Mouse (Mus musculus): Measurements from ENCODE around the gene Chd9. TPM values are rescaled to one million over a fixed set of nuclear protein-coding genes. Genes with fewer than 3 reads are reported as not detected.

Chd9 gene
- polyA plus RNA-seq, 1 experiment from 2014 or later, result 117 TPM

DNA sequence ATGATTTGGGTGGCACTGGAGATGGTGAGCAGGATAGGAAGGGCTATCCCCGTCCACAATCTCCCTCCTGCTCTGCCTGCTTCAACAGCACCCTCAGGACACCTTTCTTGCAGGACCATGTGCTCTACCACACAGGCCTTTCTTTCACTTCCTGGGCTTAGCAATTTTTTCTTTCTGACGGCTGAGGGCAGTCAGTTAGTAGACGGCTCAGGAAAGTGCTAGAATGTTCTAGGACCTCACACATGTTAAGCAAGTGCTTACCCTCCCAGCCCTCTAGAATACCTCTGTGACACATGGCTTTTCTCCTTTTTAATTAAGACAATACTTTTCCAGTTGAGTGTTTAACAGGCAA, 6.1 kb downstream of the Chd9 start:
- H3K27me3 ChIP-seq (ENCODE audit: insufficient read depth, low read length), result no peaks in the 10 kb centered on the region
- H3K4me2 ChIP-seq (ENCODE audit: low read length), result no peak overlapping the region
- 79% methylated on average over 3 of the region's 3 CpGs for WGBS
- no peaks in the 10 kb centered on the region for H3K9me3 ChIP-seq (replicated peaks; ENCODE audit: low read length)
- TF ChIP-seq CTCF (IDR thresholded peaks at IDR 0.05; ENCODE audit: low read depth), result no peak
- H3K4me1 ChIP-seq (replicated peaks; ENCODE audit: insufficient read depth, low read length), result no peaks in the 10 kb centered on the region
- no peak overlapping the region for H3K27ac ChIP-seq
- H3K4me3 ChIP-seq (replicated peaks; ENCODE audit: low read depth, low read length), result no peak overlapping the region
- ATAC-seq (replicated peaks; ENCODE audit: low FRiP score, low read depth) (no peak), DNase-seq (ENCODE audit: low spot score) (no peak)
- no peak overlapping the region for H3K9ac ChIP-seq (ENCODE audit: low read depth, low read length)
- H3K36me3 ChIP-seq (ENCODE audit: insufficient read depth, low read length), result no peaks in the 10 kb centered on the region

DNA sequence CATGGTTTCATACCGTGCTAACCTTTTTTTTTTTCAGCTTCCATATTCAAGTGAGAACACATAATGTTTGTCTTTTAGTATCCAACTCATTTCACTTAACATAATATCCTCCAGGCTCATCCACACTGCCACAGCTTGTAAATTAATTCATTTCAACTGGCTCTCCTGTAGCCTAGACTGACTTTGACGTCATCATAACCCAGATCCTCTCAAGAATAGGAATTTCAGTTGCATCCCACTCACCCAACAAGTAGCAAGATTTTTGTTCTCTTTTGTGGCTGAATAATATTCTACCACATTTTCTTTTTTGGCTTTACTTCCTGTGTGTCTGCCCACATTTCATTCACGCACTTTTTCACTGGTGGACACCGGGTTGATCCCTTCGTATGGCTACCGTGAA, 9.3 kb downstream of the Chd9 start:
- WGBS, result 90% methylated on average over 6 of the region's 6 CpGs

GRCm38 (mm10) chr8:90839725-90840714, 11.9 kb downstream of the Chd9 start:
- Histone ChIP-seq H3K9ac (ENCODE audit: low read depth, low read length) (no peak overlapping the region), H3K27me3 (ENCODE audit: insufficient read depth, low read length) (no peaks in the 10 kb centered on the region), H3K36me3 (ENCODE audit: insufficient read depth, low read length) (no peaks in the 10 kb centered on the region), H3K9me3 (replicated peaks; ENCODE audit: low read length) (no peaks in the 10 kb centered on the region), H3K4me3 (replicated peaks; ENCODE audit: low read depth, low read length) (no peak overlapping the region), H3K27ac (no peak overlapping the region), H3K4me2 (ENCODE audit: low read length) (no peak overlapping the region), H3K4me1 (replicated peaks; ENCODE audit: insufficient read depth, low read length) (no peaks in the 10 kb centered on the region)
- no peak for TF ChIP-seq CTCF (IDR thresholded peaks at IDR 0.05; ENCODE audit: low read depth)
- ATAC-seq (replicated peaks; ENCODE audit: low FRiP score, low read depth), result no peak
- WGBS, result 56% methylated on average over 11 of the region's 11 CpGs
- DNase-seq (ENCODE audit: low spot score), result peak; percentile 83

More for the DNA sequence above, 9.3 kb downstream of the Chd9 start:
- Histone ChIP-seq H3K9ac (ENCODE audit: low read depth, low read length) (no peak overlapping the region), H3K4me1 (replicated peaks; ENCODE audit: insufficient read depth, low read length) (no peaks in the 10 kb centered on the region), H3K4me3 (replicated peaks; ENCODE audit: low read depth, low read length) (no peak overlapping the region), H3K27ac (no peak overlapping the region), H3K4me2 (ENCODE audit: low read length) (no peak overlapping the region), H3K36me3 (ENCODE audit: insufficient read depth, low read length) (no peaks in the 10 kb centered on the region), H3K27me3 (ENCODE audit: insufficient read depth, low read length) (no peaks in the 10 kb centered on the region), H3K9me3 (replicated peaks; ENCODE audit: low read length) (no peaks in the 10 kb centered on the region)
- no peak for TF ChIP-seq CTCF (IDR thresholded peaks at IDR 0.05; ENCODE audit: low read depth)
- DNase-seq (ENCODE audit: low spot score) (no peak), ATAC-seq (replicated peaks; ENCODE audit: low FRiP score, low read depth) (no peak)

DNA sequence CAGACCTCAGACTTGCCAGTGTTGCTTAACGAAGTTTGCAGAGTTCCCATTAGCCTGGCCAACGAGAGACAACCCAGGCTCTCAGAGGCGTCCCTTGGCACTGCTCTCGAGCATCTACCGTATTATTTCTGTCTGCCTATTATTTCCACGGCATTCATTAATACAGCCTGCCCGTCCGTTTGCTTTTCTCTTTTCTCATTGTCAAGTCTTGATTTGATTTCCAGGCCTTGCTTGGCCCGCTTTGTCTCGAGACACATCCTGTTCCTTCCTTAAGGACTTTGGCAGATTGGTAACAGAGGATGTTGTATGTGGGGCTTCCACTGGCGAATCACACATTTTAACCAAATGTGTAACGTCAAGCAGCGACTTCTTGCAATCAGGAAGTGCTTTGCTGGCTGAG, 13.2 kb downstream of the Chd9 start:
- DNase-seq (ENCODE audit: low spot score) (no peak), ATAC-seq (replicated peaks; ENCODE audit: low FRiP score, low read depth) (no peak)
- H3K4me3 ChIP-seq (replicated peaks; ENCODE audit: low read depth, low read length), result no peak overlapping the region
- no peaks in the 10 kb centered on the region for H3K4me1 ChIP-seq (replicated peaks; ENCODE audit: insufficient read depth, low read length)
- H3K9me3 ChIP-seq (replicated peaks; ENCODE audit: low read length), result no peaks in the 10 kb centered on the region
- H3K36me3 ChIP-seq (ENCODE audit: insufficient read depth, low read length), result no peaks in the 10 kb centered on the region
- no peak for TF ChIP-seq CTCF (IDR thresholded peaks at IDR 0.05; ENCODE audit: low read depth)
- WGBS, result 67% methylated on average over 13 of the region's 13 CpGs
- H3K27ac ChIP-seq, result no peak overlapping the region
- H3K27me3 ChIP-seq (ENCODE audit: insufficient read depth, low read length), result no peaks in the 10 kb centered on the region
- no peak overlapping the region for H3K4me2 ChIP-seq (ENCODE audit: low read length)
- no peak overlapping the region for H3K9ac ChIP-seq (ENCODE audit: low read depth, low read length)

- Histone ChIP-seq H3K4me2 (ENCODE audit: low read length) (no peak overlapping the region), H3K4me1 (replicated peaks; ENCODE audit: insufficient read depth, low read length) (no peaks in the 10 kb centered on the region)
These were observed 15.0 kb downstream of the Chd9 start for GRCm38 (mm10) chr8:90843127-90843526.

GRCm38 (mm10) chr8:90844179-90844967, 16.2 kb downstream of the Chd9 start:
- Histone ChIP-seq H3K36me3 (ENCODE audit: insufficient read depth, low read length) (no peaks in the 10 kb centered on the region), H3K4me3 (replicated peaks; ENCODE audit: low read depth, low read length) (no peak overlapping the region), H3K27ac (no peak overlapping the region), H3K9me3 (replicated peaks; ENCODE audit: low read length) (no peaks in the 10 kb centered on the region), H3K9ac (ENCODE audit: low read depth, low read length) (no peak overlapping the region), H3K4me2 (ENCODE audit: low read length) (no peak overlapping the region), H3K27me3 (ENCODE audit: insufficient read depth, low read length) (no peaks in the 10 kb centered on the region), H3K4me1 (replicated peaks; ENCODE audit: insufficient read depth, low read length) (no peaks in the 10 kb centered on the region)
- no peak for ATAC-seq (replicated peaks; ENCODE audit: low FRiP score, low read depth)
- no peak for TF ChIP-seq CTCF (IDR thresholded peaks at IDR 0.05; ENCODE audit: low read depth)
- 71% methylated on average over 9 of the region's 9 CpGs for WGBS
- no peak for DNase-seq (ENCODE audit: low spot score)

More at GRCm38 (mm10) chr8:90843127-90843526, 15.0 kb downstream of the Chd9 start:
- 83% methylated on average over 6 of the region's 6 CpGs for WGBS
- Histone ChIP-seq H3K9ac (ENCODE audit: low read depth, low read length) (no peak overlapping the region), H3K27ac (no peak overlapping the region), H3K9me3 (replicated peaks; ENCODE audit: low read length) (no peaks in the 10 kb centered on the region), H3K36me3 (ENCODE audit: insufficient read depth, low read length) (no peaks in the 10 kb centered on the region), H3K4me3 (replicated peaks; ENCODE audit: low read depth, low read length) (no peak overlapping the region), H3K27me3 (ENCODE audit: insufficient read depth, low read length) (no peaks in the 10 kb centered on the region)
- ATAC-seq (replicated peaks; ENCODE audit: low FRiP score, low read depth), result no peak
- DNase-seq (ENCODE audit: low spot score), result no peak
- TF ChIP-seq CTCF (IDR thresholded peaks at IDR 0.05; ENCODE audit: low read depth), result no peak

Measured in kidney, postnatal 0 days (tissue).